Mouse (Mus musculus) thymus, adult 2 months (tissue): ENCODE measurements around the gene Smg1.

Experiments used
- CTCF ChIP-seq: fragments of 200-500 bp; IDR thresholded peaks from 2 replicates; pipeline ENCODE4 v1.5.1; 2012; ENCODE audit warnings: mild to moderate bottlenecking, control low read depth, low read length, moderate library complexity, borderline replicate concordance; ENCODE audit not compliant: control insufficient read depth, poor library complexity, insufficient read depth; ENCODE audit errors: extremely low read depth
- POLR2A ChIP-seq: fragments of 200-500 bp; IDR thresholded peaks from 2 replicates; pipeline ENCODE4 v1.6.1; 2012; ENCODE audit warnings: mild to moderate bottlenecking, low read length, control low read depth, moderate library complexity; ENCODE audit not compliant: control insufficient read depth, poor library complexity, insufficient read depth; ENCODE audit errors: extremely low read depth

DNA sequence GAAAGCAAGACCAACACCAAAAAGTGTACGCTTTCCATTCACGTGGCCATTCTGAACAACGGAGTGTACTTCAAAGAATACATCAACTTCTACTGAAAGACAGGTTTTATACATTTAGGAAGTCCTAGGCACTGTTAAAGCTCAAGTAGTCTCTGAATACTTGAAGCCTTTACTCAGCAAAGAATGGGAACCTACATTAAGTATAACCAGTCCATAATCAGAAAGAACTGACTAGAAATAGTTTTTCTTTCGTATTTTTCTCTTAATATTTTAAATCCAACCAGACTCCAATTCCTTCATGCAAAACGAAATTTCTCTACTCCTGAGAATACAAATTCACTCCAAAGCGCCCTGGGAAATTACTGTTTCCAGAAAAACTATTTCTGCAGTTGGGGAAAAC, 1.2 kb downstream of the Smg1 start:
- no peak for TF ChIP-seq CTCF
- no peak for TF ChIP-seq POLR2A
